Mouse (Mus musculus): Measurements from ENCODE around the gene Adamts15.
A peak's percentile ranks its signal among the peaks of the same experiment; 100 is the strongest.

Gene Adamts15

DNA sequence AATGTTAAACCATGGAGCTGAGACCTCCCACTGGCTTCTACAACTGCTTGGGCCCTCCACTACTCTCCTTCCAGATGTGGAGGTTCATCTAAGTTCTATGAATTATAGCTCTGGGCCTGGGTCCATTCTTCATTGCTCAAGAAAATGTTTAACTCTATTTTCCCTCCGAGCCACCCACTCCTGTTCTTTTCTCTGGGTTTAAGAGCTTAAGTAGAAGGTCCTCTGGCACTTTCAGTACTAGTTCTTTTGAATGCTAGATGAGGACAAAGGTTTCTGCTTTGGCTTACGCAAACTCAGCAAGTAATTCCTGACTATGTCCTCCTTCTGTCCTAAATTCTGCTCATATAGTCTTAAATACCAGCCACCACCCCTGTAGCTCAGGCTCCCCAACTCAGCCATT is 6.5 kb upstream of the Adamts15 start:
- DNase-seq (ENCODE audit: inconsistent age in 2 of 2, low spot score in 1 of 2) = no peak

- no peak for DNase-seq (ENCODE audit: inconsistent age in 2 of 2, low spot score in 1 of 2)
Observed at GRCm38 (mm10) chr9:30921261-30922103, 770 bp downstream of the Adamts15 start.

DNA sequence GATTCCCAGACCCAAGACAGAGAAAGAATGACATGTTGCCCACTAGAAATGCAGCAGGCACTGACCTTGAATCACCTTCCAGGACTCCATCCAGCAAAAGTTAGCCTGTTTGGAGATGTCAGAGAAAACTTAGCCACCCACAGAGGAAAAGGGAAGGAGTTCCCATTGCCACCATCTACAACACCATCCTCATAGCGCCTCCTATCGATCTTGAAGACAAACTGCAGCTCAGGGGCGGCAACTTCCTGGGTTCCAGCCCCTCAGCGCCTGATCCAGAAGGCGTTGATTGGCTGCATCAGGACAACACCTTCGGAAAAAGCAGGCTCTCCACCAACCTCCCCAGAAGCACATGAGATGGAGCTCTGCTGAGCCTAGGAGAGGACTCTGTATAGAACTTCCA is 1.5 kb downstream of the Adamts15 start:
- peak in 1 of 2 experiments; percentile 70 for DNase-seq (ENCODE audit: inconsistent age in 2 of 2, low spot score in 1 of 2)

DNA sequence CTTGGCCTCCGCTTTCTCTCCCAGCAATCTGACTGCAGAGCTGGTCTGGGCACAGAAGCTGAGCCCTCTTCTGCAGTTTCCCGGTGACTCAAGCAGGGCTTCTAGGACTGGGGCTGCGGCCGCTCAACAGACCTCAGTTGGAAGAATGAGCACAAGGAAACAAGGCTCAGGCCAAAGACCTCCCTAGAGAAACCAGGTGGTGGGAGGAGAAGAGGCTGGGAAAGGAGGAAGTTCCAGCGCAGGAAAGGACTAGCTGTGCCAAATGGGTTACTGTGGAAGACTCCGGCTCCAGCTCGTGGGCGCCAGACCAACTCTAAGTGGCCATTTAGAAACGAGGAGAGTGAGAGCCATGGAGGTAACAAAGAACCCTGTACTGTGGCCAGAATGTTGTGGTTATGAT is 2.6 kb downstream of the Adamts15 start:
- no peak for DNase-seq (ENCODE audit: inconsistent age in 2 of 2, low spot score in 1 of 2)

DNA sequence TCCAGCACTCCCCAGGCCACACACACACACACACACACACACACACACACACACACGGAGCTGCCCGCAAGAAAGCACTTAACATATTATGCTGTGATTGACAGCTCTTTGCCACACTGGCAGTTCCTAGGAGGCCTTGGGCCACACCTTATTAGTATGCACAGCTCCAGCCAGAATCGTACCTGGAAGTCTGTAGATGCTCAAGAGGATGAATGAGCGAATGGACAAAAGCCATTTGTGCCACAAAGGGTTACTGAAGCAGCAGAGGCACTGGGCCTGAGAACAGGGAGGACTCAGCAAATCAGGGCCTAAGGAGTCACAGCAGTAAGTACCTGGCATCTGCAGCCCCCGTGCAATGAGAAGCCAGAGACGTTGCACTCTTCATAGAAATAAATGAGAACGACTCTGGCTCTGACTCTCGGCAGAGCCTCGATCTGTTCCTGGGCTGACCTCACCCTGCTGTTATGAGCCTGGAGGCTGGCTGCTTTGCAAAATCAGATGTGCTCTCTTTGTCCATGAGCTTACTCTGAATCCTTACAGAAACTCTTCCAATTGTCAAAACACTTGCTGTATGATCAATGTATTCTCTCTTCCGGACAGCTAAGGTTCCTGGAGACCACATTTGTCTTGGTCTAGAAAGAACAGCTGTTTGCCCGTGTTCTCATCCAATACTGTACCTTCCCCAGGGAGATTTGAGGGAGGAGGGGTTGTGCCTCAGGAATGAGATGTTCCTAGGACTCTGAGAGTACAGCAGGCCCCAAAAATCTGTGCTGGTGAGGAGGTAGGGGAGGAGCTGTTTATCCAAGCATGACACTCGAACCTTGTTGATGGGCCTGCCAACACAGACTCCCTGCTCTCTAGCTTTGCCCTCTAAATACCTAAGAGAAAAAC is 3.5 kb downstream of the Adamts15 start:
- no peak for DNase-seq (ENCODE audit: inconsistent age in 2 of 2, low spot score in 1 of 2)

- no peak for DNase-seq (ENCODE audit: inconsistent age in 2 of 2, low spot score in 1 of 2)
Observed at GRCm38 (mm10) chr9:30916266-30916968, 5.8 kb downstream of the Adamts15 start.

DNA sequence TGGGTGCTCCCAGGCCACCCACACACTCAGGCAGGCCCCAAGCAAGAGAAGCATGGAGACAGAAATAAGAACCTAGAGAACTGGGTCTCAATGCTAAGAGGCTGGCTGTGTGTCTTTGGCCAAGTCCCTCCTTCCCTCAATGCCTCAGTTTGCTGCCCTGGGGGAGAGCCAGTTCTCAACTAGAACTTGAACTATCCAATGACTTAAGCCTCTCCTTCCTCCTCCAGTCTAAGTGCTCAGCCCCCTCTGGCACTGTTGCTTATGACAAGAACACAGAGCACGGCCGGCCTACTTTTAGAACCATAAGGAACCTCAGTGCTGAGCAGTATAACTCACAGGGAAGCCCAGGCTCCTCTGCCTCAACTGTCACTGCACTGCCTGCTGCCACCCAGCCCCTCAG is 8.0 kb downstream of the Adamts15 start:
- DNase-seq (ENCODE audit: inconsistent age in 2 of 2, low spot score in 1 of 2) = no peak

GRCm38 (mm10) chr9:30913429-30913828 is 8.8 kb downstream of the Adamts15 start:
- DNase-seq (ENCODE audit: inconsistent age in 2 of 2, low spot score in 1 of 2) = no peak

GRCm38 (mm10) chr9:30912161-30912560 is 10.1 kb downstream of the Adamts15 start:
- no peak for DNase-seq (ENCODE audit: inconsistent age in 2 of 2, low spot score in 1 of 2)

DNA sequence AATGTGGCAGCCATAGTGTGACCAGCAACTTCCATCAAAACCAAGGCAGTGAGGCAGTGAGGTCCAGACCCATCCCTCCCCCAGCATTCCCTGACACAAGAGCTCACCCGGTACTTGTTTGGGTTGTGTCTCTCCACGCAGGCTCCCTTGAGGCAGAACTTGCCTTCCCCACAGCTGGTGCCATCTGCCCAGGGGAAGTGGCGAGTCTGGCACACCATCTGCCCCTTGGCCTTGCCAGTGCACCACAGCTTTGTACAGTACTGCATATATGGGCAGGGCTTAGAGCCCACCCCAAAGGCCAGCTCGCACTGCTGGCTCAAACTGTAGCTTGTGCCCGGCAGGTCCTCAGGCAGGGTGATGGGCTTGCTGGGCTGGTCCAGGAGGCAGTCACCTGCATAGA is 11.8 kb downstream of the Adamts15 start:
- DNase-seq (ENCODE audit: inconsistent age in 2 of 2, low spot score in 1 of 2) = no peak

DNA sequence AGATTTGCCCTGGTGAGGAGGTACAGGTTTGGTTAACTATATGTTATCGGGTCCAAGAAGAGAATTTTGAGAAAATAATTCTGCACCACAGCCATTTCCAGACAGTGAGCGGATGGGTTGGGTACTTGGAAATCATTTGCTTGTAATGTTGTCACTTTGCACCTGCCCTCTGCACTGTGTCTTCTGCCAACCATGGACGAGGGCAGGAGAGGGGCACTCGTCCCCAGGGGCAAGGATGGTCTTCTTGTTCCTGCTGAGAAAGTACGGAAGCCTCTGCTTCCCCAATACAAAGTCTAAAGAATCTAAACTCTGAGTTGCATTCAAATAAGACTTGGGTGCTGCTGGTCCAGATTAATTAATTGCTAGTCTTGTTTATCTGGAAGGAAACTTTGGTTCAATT is 13.3 kb downstream of the Adamts15 start:
- no peak for DNase-seq (ENCODE audit: inconsistent age in 2 of 2, low spot score in 1 of 2)

GRCm38 (mm10) chr9:30908296-30908690 is 14.0 kb downstream of the Adamts15 start:
- DNase-seq (ENCODE audit: inconsistent age in 2 of 2, low spot score in 1 of 2) = no peak

DNA sequence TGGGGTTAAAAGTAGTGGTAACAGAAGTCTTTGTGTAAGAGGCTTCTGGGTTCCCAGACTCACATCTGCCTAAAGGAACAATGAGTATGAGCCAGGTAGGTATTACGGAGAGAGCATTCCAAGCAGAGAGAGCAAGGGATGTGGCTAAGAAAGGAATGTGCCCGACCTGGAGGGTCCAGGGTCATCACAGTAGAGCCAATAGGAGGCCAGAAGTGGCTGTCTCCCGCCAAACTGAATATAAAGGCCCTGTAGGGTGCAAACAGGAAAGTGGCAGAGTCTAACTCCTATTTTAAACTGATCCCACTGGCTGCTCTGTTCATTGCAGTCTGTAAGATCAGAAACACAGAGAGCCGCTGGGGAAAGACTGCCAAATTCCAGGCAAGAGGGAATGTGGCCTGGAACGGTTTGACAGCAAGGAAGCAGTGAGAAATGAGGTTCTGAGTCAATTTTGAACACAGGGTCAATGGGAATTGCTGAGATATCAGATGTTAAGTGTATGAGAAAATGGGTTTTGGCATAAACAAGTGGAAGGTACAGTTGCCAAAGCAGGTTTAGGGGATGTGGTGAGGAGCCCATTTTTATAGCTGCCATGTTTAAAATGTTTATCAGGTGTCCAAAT is 14.5 kb downstream of the Adamts15 start:
- peak in 1 of 2 experiments; percentile 64 for DNase-seq (ENCODE audit: inconsistent age in 2 of 2, low spot score in 1 of 2)

GRCm38 (mm10) chr9:30906426-30906825 is 15.8 kb downstream of the Adamts15 start:
- no peak for DNase-seq (ENCODE audit: inconsistent age in 2 of 2, low spot score in 1 of 2)

GRCm38 (mm10) chr9:30905861-30906260 is 16.4 kb downstream of the Adamts15 start:
- no peak for DNase-seq (ENCODE audit: inconsistent age in 2 of 2, low spot score in 1 of 2)

- peak; percentile 86 to 95 for DNase-seq (ENCODE audit: inconsistent age in 2 of 2, low spot score in 1 of 2)
Observed at GRCm38 (mm10) chr9:30903266-30903665, 19.0 kb downstream of the Adamts15 start.

- no peak for DNase-seq (ENCODE audit: inconsistent age in 2 of 2, low spot score in 1 of 2)
Observed at GRCm38 (mm10) chr9:30902641-30903040, 19.6 kb downstream of the Adamts15 start.

DNA sequence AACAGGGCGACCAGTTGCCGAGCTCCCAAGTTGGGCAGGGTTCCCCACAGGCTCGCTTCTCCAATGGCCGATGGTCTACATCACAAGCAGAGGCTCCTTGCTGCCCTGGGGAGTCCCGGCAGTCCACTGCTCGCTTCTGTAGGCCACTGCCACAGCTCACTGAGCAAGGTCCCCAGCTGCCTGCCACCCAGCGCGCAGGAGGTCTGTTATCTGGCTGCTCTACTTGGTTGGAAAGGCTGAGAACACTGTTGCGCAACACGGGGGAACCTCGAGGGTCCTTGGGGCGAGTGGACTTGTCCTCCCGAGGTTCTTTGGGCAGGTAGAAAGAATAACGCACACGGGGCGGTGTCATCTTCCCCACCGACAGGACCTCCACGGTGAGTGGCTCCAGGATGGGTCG is 20.1 kb downstream of the Adamts15 start:
- DNase-seq (ENCODE audit: inconsistent age in 2 of 2, low spot score in 1 of 2) = no peak

GRCm38 (mm10) chr9:30897169-30897568 is 25.1 kb downstream of the Adamts15 start:
- DNase-seq (ENCODE audit: inconsistent age in 2 of 2, low spot score in 1 of 2) = peak; percentile 51 to 87

DNA sequence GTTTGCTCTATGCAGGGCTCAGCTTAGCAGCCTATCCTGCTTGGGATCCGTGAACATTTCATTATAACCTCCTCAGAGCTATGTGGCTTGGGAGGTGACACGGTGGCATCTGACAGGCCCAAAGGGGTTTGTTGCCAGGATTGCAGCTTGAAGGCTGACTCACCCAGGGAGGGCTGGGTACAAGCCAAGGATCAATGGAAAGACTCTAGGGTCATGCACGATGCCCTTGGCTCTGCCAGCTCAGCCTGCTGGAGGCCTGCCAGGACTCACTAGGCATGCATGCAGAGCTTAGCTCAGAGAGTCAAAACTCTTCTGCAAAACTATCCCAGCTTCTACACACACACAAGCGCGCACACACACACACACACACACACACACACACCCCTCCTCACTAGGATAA is 25.5 kb downstream of the Adamts15 start:
- DNase-seq (ENCODE audit: inconsistent age in 2 of 2, low spot score in 1 of 2) = peak; percentile 97 to 99

GRCm38 (mm10) chr9:30895618-30896017 is 26.6 kb downstream of the Adamts15 start:
- DNase-seq (ENCODE audit: inconsistent age in 2 of 2, low spot score in 1 of 2) = peak in 1 of 2 experiments; percentile 82

Data from adrenal gland, adult (tissue).